Comparison of ENCODE assay signal across 9 mouse cellular contexts in the genomic region with DNA sequence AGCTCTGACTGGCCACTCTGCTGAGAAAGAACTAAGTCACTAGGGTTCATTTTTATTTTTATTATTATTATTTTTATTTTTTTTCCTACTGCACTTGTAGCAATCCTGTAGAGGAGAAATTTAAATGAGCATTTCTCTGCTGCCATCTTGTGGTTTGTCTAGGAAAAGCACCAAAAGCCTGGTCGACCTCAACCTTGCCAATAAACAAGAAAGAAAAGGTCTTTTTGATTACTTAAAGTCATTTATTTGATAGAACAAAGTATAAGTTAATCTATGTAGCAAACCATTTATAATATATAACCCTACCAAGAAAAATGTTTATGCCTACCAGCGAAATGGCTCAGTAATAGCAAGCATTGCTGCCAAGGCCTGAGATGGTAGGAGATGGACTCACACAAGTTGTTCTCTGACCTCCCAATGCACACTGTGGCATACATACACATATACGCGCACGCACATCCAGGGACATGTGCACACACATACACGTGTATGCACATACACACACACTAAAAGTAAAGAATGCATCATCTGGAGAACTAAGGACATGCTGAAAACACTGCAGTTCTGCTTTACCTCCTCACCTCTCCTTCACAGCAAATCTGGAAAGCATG.
DNase-seq lines count a peak whose midpoint lies in the region; ATAC-seq and TF ChIP-seq lines count a peak whose summit lies in the region.
"Had no signal": no experiment of that assay in that cellular context is flagged by ENCODE, and none has a peak within 500 bp of the region (broad histone marks: within the 10 kb centered on the region; RNA-seq: fewer than 3 reads in every experiment).

No protein-coding gene starts in this region.

- H3K27ac ChIP-seq in liver, adult 2 months (replicated peaks; ENCODE audit: insufficient read depth, low read depth, low read length): no peak overlapping the region
- no peak overlapping the region for H3K27ac ChIP-seq in liver, embryonic 12.5 days
- H3K27ac ChIP-seq in intestine, embryonic 15.5 days: no peak overlapping the region
- no peak overlapping the region for H3K27ac ChIP-seq in neural tube, embryonic 13.5 days (replicated peaks)

- intact Hi-C loops in left cerebral cortex, postnatal 25 days (cut with DNase I): loop anchor here (1.0 to 5.0 kb wide), 3 partner anchors 420 to 1013 kb away; no protein-coding TSS in a partner anchor

- H3K79me2 ChIP-seq in liver, adult 2 months (ENCODE audit: control insufficient read depth, insufficient read depth, low read length): no peaks in the 10 kb centered on the region

- no peak overlapping the region for H3K9ac ChIP-seq in liver, adult 2 months (ENCODE audit: low read depth, low read length)
- H3K9ac ChIP-seq in liver, embryonic 12.5 days: no peak overlapping the region
- no peak overlapping the region for H3K9ac ChIP-seq in intestine, embryonic 15.5 days
- H3K9ac ChIP-seq in neural tube, embryonic 13.5 days: no peak overlapping the region

- no peaks in the 10 kb centered on the region for H3K36me3 ChIP-seq in liver, adult 2 months (ENCODE audit: control insufficient read depth, insufficient read depth, low read length)
- no peaks in the 10 kb centered on the region for H3K36me3 ChIP-seq in liver, embryonic 12.5 days
- H3K36me3 ChIP-seq in intestine, embryonic 15.5 days: no peaks in the 10 kb centered on the region
- H3K36me3 ChIP-seq in neural tube, embryonic 13.5 days: no peaks in the 10 kb centered on the region

- TF ChIP-seq POLR2A in liver, adult 2 months (IDR thresholded peaks at IDR 0.05; ENCODE audit: extremely low read depth, insufficient read depth, low read length): no peak

- H3K27me3 ChIP-seq in liver, adult 2 months (ENCODE audit: control insufficient read depth, insufficient read depth, low read length): no peaks in the 10 kb centered on the region
- H3K27me3 ChIP-seq in liver, embryonic 12.5 days (replicated peaks): no peaks in the 10 kb centered on the region
- no peaks in the 10 kb centered on the region for H3K27me3 ChIP-seq in intestine, embryonic 15.5 days (replicated peaks)
- H3K27me3 ChIP-seq in neural tube, embryonic 13.5 days: 0 out of 2 replicates have a peak, but pooled peaks cover 10% of the 10 kb centered on the region

- peak; percentile 55 for DNase-seq in liver, adult 2 months (ENCODE audit: extremely low read depth, low read depth, low spot score)
- peak; percentile 79 for DNase-seq in adipocyte (ENCODE audit: low spot score)
- DNase-seq in embryo, embryonic 9.5 days (ENCODE audit: extremely low spot score): peak; percentile 64
- DNase-seq in left cerebral cortex, postnatal 25 days (ENCODE audit: low spot score in 2 of 2): peak; percentile 68 to 79
- no peak for DNase-seq in urinary bladder, postnatal 4 days (ENCODE audit: low spot score in 2 of 2)

- WGBS in liver, adult 2 months: 36% methylated on average over 6 of the region's 6 CpGs
- WGBS in liver, embryonic 12.5 days (ENCODE audit: insufficient replicate concordance): 27% methylated on average over 6 of the region's 6 CpGs
- 37% methylated on average over 6 of the region's 6 CpGs for WGBS in intestine, embryonic 15.5 days
- 48% methylated on average over 6 of the region's 6 CpGs for WGBS in neural tube, embryonic 13.5 days

- H3K9me3 ChIP-seq in liver, embryonic 12.5 days (replicated peaks): no peaks in the 10 kb centered on the region
- H3K9me3 ChIP-seq in intestine, embryonic 15.5 days: no peaks in the 10 kb centered on the region
- no peaks in the 10 kb centered on the region for H3K9me3 ChIP-seq in neural tube, embryonic 13.5 days

- no peak overlapping the region for H3K4me2 ChIP-seq in liver, embryonic 12.5 days
- H3K4me2 ChIP-seq in intestine, embryonic 15.5 days (replicated peaks): no peak overlapping the region
- no peak overlapping the region for H3K4me2 ChIP-seq in neural tube, embryonic 13.5 days

- no peak overlapping the region for H3K4me3 ChIP-seq in liver, adult 2 months (ENCODE audit: insufficient read depth, low read depth, low read length)
- no peak overlapping the region for H3K4me3 ChIP-seq in liver, embryonic 12.5 days
- H3K4me3 ChIP-seq in intestine, embryonic 15.5 days (replicated peaks): no peak overlapping the region
- no peak overlapping the region for H3K4me3 ChIP-seq in neural tube, embryonic 13.5 days
- H3K4me3 ChIP-seq: erythroblast, embryonic 14.5 days had no signal

- peak; percentile 49 for TF ChIP-seq CTCF in liver, adult 2 months (IDR thresholded peaks at IDR 0.05; ENCODE audit: low read depth, low read length)

- peaks cover 2% of the 10 kb centered on the region; the same call in 1 of the 2 replicates for H3K4me1 ChIP-seq in liver, adult 2 months (ENCODE audit: control insufficient read depth, insufficient read depth, low read length)
- H3K4me1 ChIP-seq in liver, embryonic 12.5 days: no peaks in the 10 kb centered on the region
- H3K4me1 ChIP-seq in intestine, embryonic 15.5 days (replicated peaks): no peaks in the 10 kb centered on the region
- peaks cover 11% of the 10 kb centered on the region; the same call in 1 of the 2 replicates for H3K4me1 ChIP-seq in neural tube, embryonic 13.5 days (replicated peaks)

- ATAC-seq in liver, embryonic 12.5 days: no peak
- ATAC-seq in intestine, embryonic 15.5 days: peak; percentile 20
- peak; percentile 7; the same call in 1 of the 2 replicates for ATAC-seq in neural tube, embryonic 13.5 days (ENCODE audit: low read depth)

Comparison
In these comparisons a context has a peak if more than half of its experiments do, and no peak if none do; other contexts are left out.
1. DNase-seq: peak in liver, adult 2 months (single experiment), adipocyte (single experiment), embryo, embryonic 9.5 days (single experiment) and left cerebral cortex, postnatal 25 days (2 of 2); none in urinary bladder, postnatal 4 days (0 of 2).